Mouse (Mus musculus): ENCODE data around the gene 4930518I15Rik. TPM values are rescaled to one million over a fixed set of nuclear protein-coding genes. Genes with fewer than 3 reads are reported as not detected.

The 4930518I15Rik gene
- total RNA-seq, 4 experiments from 2014 or later, result 2.4 to 3.6 (median 2.8) TPM

Other genes starting within 250 kb of the 4930518I15Rik start
- 100 to 1,000 TPM; 201 to 218 (median 204) TPM for gene Dlgap4, start 244.2 kb downstream of the 4930518I15Rik start, total RNA-seq (2022)
- 10 to 100 TPM; 13.8 to 20.5 (median 16.5) TPM for gene Myl9, start 82.5 kb downstream of the 4930518I15Rik start, total RNA-seq (2022)
- 1 to 10 TPM in 2 of 4 experiments, under 1 TPM in 2; 0.55 to 1.1 (median 0.84) TPM for gene Tgif2, start 17.9 kb downstream of the 4930518I15Rik start, total RNA-seq (2022)
- 10 to 100 TPM; 75.3 to 83.0 (median 79.6) TPM for gene Rab5if, start 5.2 kb upstream of the 4930518I15Rik start, total RNA-seq (2022)
- gene Sla2, start 29.2 kb upstream of the 4930518I15Rik start, total RNA-seq (2022), result under 1 TPM; 0.26 to 0.68 (median 0.30) TPM
- gene Ndrg3, start 134.1 kb upstream of the 4930518I15Rik start, total RNA-seq (2022), result 100 to 1,000 TPM; 434 to 522 (median 478) TPM
- 1 to 10 TPM; 5.7 to 8.4 (median 7.2) TPM for gene Dsn1, start 149.2 kb upstream of the 4930518I15Rik start, total RNA-seq (2022)
- gene Soga1, start 221.3 kb upstream of the 4930518I15Rik start, total RNA-seq (2022), result 10 to 100 TPM; 19.4 to 25.6 (median 22.0) TPM
- gene Tldc2, start 229.1 kb upstream of the 4930518I15Rik start, total RNA-seq (2022), result not detected